Mouse (Mus musculus): ENCODE results near the gene Tle1. TPM values are rescaled to one million over a fixed set of nuclear protein-coding genes. Genes with fewer than 3 reads are reported as not detected.

The Tle1 gene
- total RNA-seq, 2 experiments from 2014 or later, result 3.1 to 8.6 TPM

DNA sequence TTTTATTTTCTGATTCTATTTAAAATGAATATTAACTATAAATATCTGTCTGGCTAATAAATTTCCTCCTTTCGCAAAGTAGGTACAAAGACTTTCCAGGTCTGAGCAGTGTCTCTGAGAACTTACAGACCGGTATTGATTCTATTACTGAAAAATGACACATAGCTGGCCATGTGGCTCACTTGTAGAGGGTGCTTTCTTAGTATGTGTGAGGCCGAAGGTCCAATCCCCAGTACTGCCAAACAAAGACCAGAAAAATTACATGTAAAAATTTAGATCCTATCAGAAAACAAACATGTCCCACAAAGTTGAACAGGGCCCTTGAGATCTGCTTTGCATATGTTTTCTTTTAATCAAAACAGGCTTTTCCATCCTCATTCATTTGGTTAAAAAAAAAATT is 33.5 kb downstream of the Tle1 start:
- ATAC-seq (replicated peaks; ENCODE audit: low FRiP score, poor library complexity, severe bottlenecking), result no peak

DNA sequence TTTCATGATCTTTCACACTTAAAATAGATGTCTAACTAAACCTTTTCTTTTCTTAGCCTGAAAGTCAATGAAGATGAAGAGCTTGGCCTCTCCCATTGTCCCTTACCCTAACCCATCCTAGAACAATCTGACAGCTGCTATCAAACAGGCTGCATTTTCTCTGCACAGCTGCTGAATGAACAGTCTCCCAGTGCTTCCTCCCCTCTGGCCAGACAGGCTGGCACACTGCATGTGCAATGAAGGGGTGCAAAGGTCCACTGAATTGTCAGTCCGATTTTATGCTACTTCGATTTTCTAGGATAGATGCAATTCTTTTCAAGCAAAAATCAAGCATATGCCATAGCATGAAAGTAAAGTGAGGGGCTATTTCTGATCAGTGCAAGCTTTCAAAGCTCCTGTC is 34.2 kb downstream of the Tle1 start:
- no peak for ATAC-seq (replicated peaks; ENCODE audit: low FRiP score, poor library complexity, severe bottlenecking)

DNA sequence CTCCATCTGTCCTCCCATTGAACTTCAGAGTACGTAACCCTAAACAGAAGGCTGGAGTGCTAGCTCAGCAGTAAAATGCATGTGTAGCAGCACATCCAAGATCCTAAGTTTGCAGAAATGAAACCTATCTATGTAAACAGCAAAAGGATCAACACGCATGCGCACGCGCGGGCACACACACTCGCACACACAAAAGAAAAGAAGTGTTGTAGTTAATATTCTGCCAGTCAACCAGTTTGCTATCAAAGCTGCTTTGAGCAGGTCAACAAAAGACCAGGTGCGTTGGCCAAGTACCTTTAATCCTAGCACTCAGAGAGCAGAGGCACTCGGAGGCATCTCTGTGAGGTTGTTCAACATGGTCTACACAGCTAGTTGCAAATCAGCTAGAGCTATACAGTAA is 35.0 kb downstream of the Tle1 start:
- ATAC-seq (replicated peaks; ENCODE audit: low FRiP score, poor library complexity, severe bottlenecking), result no peak

DNA sequence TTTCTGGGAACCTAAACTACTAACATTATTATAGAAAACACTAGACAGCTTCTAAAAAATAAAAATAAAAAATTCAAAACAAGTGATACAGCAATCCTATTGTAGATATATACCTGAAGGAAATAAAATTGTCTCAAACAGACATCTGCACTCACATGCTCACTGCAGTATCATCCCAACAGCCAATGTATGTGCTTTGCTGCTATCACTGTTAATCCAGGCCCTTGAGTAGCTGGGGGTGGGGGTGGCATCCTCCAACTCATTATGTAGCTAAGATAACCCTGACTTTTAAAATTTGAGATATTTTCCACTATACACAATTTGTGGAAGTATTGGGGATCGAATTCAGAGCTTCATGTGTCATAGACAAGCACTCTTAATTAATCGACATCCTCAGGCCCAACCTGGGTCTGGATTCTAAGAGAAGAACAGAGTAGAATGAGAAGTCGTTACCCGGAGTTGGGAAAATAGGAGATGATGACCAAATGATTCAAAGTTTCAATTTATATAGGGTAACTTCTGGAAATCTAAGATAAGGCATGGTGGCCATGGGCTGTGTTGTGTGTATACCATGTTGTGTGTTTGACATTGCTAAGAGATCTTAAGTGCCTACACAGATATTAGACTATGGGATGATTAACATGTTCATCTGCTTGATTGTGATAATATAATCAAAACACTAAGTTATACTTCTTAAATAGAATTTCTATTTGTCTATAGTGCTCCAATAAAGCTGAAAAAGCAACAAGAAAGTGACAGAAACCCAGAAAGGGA is 38.1 kb downstream of the Tle1 start:
- ATAC-seq (replicated peaks; ENCODE audit: low FRiP score, poor library complexity, severe bottlenecking), result no peak

DNA sequence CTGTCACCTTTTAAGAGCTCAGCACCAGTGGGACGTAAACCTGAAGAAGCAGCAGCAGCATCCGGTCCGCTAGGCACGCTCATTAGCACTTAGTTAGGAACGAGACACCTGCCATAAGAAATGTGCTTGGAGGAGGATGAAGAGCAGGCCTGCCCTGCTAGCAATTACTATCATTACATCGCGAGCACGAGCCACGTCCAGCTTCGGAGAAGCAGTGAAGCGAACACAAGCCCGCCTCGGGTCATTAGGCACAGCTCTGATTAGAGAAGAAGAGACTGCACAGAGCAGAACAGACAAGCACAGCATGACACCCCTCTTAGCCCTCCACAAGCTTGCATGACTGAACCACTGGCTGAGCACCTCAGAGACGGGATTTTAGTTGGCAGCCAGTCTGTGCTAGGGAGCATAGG is 40.6 kb downstream of the Tle1 start:
- ATAC-seq (replicated peaks; ENCODE audit: low FRiP score, poor library complexity, severe bottlenecking), result no peak

DNA sequence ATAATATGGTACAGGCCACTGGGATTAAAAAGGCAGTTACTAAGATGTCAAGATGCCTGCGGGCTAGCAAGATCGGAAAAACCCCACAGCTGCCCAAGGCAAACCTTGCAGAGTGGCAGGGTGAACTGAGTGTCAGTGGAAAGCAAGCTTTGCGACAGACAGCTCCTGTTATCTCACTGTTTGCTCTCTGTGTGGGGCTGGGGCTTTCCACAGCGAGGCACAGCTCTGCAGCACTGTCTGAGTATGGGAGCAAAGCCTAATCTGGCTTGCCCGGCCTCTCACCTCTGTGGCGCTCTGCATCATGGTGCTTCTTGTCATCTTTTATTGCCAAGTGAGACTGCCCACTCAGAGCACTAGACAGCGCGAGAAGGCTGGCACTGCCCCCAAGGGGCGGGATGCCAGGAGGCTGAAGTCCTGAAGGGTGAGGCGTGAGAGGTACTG is 42.8 kb downstream of the Tle1 start:
- ATAC-seq (replicated peaks; ENCODE audit: low FRiP score, poor library complexity, severe bottlenecking), result no peak

DNA sequence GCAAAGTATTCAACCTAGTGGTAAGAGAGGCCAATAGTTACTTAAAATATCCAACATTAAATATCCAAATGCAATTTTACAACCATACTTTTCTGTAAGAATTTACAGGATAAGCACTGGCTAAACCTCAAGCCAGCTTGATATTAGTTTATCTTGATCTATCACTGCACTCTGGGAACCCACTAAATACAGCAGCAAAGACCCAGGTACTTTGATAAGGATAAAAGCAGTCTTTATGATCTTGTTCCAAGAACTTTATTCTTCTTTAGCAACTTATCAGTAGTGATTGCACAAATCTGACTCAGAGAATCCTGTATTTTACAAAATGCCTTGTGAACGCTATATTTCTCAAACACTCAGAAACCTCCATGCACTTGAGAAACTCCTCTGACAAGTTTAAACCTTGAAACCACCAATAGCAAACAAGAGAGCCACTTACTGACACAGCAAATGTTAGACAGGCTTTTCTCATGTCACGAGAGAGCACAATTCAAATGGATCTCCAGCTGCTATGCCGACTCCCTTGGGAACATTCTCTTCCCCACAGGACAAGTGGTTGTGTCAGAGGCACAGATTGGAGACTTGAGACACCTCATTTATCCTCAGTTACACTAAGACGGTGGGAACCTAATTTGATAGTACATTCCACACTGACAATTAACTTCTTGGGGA is 50.1 kb downstream of the Tle1 start:
- ATAC-seq (replicated peaks; ENCODE audit: low FRiP score, poor library complexity, severe bottlenecking), result no peak

DNA sequence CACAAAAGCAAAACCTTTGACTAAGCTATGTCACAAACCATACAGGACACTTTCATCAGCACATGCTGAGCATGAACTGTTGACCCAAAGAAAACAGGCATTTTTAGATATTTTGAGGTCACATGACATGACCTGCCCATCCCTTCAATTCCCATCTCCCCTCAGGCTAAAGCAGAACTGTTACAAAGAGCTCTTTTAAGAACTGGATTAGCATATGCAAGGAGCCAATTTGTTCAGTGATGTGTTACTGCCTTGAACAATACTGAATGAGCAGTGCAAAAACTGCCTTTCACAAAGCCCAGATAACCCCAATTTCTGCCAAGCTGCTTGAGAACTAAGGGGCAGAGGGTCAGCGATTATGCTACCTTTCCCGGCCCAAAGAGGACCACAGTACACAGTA is 54.7 kb downstream of the Tle1 start:
- no peak for ATAC-seq (replicated peaks; ENCODE audit: low FRiP score, poor library complexity, severe bottlenecking)

DNA sequence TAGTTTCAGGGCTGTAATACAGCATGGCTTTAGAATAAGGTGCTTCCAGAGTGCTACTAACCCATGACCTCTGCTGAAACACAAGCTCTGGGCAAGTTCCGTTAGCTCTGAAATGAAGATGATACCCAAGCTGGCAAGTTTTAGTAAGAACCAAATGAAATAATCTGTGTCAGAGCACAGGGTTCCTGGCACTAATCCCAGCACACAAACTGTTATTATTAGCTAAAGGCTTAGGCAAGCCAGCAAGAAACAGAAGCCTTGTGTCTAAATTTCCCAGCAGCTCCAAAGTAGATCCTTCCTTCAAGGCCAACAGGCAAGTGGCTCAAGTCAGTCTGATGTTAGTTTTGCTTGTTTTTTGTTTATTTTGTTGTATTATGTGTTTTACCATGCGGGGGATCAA is 56.2 kb downstream of the Tle1 start:
- no peak for ATAC-seq (replicated peaks; ENCODE audit: low FRiP score, poor library complexity, severe bottlenecking)

DNA sequence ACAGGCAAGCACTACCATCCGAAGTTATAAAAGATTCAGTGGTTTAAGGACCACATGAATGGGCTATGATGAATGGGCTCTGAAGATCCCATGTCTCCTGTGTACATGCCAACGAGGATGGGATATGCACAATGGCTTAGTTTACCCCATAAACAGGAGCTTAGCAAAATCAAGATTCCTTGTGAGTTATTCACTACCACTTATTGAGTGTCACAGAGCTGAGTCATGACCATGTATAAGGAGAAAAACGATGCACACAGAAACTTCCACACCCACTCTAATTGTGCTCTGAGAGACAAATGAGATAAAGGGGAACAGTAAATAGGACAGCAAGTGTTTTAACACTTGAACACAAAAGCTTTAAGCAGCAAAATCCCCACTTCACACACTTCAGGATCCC is 60.0 kb downstream of the Tle1 start:
- no peak for ATAC-seq (replicated peaks; ENCODE audit: low FRiP score, poor library complexity, severe bottlenecking)

DNA sequence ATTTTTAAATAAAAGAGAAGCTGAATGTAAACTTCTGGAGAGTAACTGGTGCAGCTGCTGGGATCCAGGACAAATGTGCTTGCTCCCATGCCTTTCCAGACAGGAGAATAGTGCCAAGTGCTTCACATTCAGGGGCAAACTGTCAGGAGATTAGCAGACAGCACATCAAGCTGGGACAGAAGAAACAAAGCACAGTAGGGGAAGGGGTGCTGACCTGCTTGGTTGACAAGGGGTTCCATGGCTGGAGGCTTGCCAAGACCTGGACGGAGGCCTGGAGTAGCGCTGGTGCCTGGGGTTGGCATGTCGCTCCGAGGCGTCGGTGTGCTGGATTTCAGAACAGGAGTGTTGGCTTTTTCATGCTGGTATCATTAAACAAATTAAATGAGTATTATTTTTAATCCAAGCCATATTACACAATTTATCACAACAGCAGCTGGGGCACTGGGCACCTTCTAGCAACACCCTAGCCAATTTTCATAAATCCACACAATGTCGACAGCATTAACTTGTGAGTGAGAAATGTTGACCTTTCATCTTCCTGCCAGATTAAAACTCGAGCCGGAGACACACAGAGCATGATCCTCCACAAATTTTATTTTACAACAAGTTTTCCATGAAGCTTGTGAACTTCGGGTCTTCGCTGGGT is 61.1 kb downstream of the Tle1 start:
- no peak for ATAC-seq (replicated peaks; ENCODE audit: low FRiP score, poor library complexity, severe bottlenecking)

DNA sequence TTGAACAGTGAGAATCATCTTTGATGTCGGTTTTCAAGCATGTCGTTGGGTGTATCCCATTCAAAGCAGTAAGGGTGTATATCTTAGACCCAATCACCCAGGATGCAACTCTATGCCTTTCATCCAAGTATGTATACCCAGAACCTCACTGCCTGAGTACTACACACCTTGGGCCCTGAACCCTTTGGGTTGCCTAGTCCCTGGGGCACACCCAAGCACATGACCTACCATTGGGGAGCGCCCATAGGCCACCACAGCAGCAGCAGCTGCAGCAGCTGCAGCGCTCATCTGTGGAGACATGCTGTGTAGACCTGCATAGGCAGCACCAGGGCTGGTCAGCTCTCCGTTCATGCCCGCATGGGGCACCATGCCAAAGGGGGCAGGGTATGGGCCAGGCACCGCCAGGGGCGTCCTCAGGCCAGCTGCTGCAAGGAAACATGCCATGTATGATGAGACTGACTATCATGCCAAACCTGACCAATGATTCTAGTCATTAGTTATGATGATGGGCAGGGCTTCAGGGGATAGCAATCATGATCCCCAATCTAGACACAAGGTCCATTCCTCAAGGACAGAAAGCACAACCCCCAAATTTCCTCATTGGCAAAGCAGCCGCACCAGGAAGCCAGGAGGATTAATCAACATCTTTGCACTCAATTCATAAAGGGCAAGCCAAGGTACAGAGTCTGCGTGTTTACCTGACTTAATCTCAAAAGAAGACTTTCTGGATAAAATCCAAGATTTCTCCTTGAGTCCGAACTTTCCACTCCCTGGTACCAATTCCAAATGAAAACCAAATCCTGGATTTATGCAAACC is 62.2 kb downstream of the Tle1 start:
- no peak for ATAC-seq (replicated peaks; ENCODE audit: low FRiP score, poor library complexity, severe bottlenecking)

DNA sequence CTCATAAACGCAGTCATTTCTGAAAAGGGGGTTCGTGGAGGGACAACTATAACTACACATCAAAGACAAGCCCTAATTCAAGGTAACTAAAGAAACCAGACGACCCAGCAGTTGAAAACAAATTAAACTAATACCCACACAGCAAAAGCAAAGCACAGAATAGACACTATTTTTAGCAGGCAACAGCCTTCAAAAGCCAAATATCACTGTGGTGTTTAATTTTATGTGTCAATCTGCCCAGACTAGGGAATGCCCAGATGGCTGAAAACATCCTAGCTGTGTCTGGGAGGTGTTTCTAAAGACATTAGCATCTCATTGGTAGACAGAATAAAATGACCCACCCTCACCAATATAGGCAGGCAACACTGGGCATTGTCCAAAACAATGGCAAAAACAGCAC is 68.1 kb downstream of the Tle1 start:
- no peak for ATAC-seq (replicated peaks; ENCODE audit: low FRiP score, poor library complexity, severe bottlenecking)

DNA sequence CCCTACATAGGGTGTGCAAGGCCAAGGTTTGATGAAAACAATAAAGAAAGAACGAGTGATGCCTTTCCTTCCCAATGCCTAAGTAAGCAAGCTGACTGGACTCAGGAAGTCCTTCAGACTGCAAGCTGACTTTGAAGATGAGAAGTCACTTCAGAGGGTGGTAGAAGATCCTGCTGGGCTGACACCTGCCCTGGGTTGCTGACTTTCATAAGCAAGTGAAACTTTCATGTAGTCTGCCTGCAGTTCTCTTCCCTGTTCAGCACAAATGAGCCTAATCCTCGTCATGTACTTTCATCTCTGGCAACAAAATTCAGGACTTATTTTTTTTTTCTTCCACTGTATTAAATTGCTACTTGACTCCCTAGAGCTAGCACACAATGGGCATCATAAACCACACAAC is 73.1 kb downstream of the Tle1 start:
- no peak for ATAC-seq (replicated peaks; ENCODE audit: low FRiP score, poor library complexity, severe bottlenecking)

DNA sequence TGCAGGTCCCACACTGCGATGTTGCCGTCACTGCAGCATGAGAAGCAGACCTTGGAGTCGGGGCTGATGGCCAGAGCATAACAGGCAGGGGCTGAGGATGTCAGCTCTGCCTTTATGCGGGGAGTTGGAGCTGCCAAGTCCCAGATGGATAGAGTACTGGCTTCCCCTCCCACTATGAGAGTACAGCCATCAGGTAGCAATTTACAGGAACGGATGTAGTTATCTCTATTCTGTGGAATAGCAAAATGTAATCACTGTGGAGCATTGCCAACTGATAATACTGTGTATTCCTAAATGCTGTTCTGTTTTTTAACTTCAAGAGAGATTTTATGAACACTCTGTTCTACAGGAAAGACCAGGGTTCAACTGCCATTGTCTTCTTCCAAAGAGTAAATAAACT is 75.9 kb downstream of the Tle1 start:
- ATAC-seq (replicated peaks; ENCODE audit: low FRiP score, poor library complexity, severe bottlenecking), result no peak

DNA sequence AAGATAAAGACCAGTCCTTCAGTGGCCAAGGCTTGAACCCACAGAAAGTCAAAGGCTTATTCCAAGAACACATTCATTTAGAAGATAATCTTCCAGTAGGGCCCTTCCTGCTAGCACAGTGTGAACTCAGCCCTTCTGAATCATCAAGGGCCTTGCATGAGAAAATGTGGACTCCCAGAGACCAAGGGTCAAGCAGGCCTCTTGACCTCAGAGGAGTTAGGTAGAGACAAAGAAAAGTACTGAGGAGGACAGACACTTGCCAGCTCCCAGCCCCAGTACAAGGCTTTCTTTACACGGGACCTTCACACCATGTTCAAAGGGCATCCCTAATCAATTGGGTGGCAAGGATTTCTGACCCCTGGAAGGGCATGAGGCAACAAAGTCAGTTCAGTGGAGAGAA is 77.9 kb downstream of the Tle1 start:
- ATAC-seq (replicated peaks; ENCODE audit: low FRiP score, poor library complexity, severe bottlenecking), result no peak

DNA sequence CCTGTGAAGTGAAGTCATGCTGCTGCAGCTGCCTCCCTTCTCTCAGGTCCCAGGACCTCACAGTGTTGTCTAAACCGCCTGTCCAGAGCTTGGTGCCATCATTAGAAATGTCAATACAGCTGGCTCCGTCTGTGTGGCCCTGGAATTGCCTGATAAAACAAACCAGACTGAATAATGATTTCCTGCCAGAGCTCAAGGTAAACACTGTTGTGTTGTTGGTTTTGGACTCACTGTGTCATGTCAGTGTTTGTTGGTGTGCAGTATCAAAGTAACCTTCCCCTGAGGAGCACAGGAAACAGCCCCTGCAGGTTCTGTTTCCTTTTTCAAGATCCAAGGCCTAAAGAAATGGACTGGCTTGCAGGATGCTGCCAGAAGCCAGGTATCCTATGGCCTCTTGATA is 78.4 kb downstream of the Tle1 start:
- no peak for ATAC-seq (replicated peaks; ENCODE audit: low FRiP score, poor library complexity, severe bottlenecking)

DNA sequence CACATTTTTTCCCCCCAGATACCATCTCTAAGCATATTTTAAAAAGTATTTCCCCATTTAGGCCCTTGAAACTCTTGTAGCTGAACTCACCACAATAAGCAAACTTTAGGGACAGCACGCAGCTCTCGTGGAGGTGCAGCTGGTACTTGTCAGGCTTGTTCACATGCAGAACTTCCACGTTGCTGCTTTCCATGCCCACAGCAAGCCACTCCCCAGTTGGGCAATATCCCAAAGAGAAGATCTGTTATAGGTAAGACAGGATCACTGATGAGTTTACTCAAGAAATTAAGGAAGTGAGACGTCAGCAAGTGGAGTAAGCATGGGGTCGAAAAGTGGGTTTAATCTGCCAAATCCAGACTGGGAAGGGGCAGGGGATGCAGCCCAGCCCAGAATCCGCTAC is 80.7 kb downstream of the Tle1 start:
- no peak for ATAC-seq (replicated peaks; ENCODE audit: low FRiP score, poor library complexity, severe bottlenecking)

DNA sequence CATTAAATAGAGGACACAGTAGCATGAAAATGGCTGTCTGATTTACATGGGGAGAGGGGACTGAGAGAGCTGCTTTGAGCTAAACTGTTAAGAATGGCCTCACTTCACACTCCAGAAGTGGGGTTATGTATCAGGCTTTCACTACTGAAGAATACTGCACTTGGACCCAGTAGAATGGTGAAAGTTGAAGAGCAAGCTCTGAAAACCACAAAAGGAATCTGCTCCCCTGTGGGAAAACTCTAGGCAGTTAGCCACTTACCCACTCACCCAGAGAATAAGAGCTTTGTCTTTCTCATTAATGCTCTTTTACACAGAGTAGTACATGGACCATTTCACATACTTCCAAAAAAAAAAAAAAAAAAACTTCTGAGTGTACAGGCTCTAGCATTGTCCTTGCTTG is 95.0 kb downstream of the Tle1 start:
- no peak for ATAC-seq (replicated peaks; ENCODE audit: low FRiP score, poor library complexity, severe bottlenecking)

DNA sequence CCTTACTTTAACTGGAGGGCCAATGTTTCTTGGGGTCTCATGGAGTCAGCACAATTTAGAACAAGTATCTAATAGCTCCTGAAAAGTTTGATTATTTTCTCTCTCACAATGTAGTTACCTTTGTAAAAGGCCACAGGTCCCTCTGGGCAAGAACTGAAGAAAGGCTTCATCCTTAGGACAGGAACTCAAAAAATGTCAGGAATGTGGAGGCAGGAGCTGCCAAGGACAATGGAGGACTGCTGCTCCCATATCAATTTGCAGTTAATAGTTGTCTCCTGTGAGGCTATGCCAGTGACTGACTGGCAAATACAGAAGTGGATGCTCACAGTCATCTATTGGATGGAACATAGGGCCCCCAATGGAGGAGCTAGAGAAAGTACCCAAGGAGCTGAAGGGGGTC is 96.5 kb downstream of the Tle1 start:
- no peak for ATAC-seq (replicated peaks; ENCODE audit: low FRiP score, poor library complexity, severe bottlenecking)

All from erythroblast, adult 5-6 weeks (primary cell).